ENCODE assay signal across 30 mouse cellular contexts in the genomic region with DNA sequence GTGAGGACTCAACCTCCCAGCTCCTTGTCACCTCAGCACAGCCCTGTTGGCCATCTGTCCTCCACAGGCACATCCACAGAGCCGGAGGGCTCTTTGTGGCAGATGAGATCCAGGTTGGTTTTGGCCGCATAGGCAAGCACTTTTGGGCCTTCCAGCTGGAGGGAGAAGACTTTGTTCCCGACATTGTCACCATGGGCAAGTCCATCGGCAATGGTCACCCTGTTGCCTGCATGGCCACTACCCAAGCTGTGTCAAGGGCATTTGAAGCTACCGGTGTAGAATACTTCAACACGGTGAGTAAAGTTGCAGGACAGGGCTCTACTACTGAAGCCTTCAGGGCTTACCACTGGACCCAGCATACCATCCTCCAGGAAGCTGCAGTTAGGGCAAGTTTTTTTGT. TPM values are rescaled to one million over a fixed set of nuclear protein-coding genes. Genes with fewer than 3 reads are reported as not detected.
DNase-seq lines count a peak whose midpoint lies in the region; ATAC-seq and TF ChIP-seq lines count a peak whose summit lies in the region.
"Had no signal": no experiment of that assay in that cellular context is flagged by ENCODE, and none has a peak within 500 bp of the region (broad histone marks: within the 10 kb centered on the region; RNA-seq: fewer than 3 reads in every experiment).

No protein-coding gene starts in this region.

- H3K9me3 ChIP-seq in heart, embryonic 12.5 days (replicated peaks) = 0 out of 2 replicates have a peak, but pooled peaks cover 4% of the 10 kb centered on the region
- H3K9me3 ChIP-seq in liver, postnatal 0 days (ENCODE audit: low read length) = no peaks in the 10 kb centered on the region
- H3K9me3 ChIP-seq in liver, embryonic 12.5 days (replicated peaks) = no peaks in the 10 kb centered on the region
- H3K9me3 ChIP-seq in MEL (replicated peaks; ENCODE audit: insufficient read depth, low read length) = no peaks in the 10 kb centered on the region
- no peaks in the 10 kb centered on the region for H3K9me3 ChIP-seq in stomach, postnatal 0 days (ENCODE audit: control insufficient read depth, low read length)
- H3K9me3 ChIP-seq: embryonic facial prominence, embryonic 13.5 days; heart, embryonic 15.5 days; hindbrain, embryonic 10.5 days had no signal

- no peak for TF ChIP-seq CTCF in liver, postnatal 0 days (IDR thresholded peaks at IDR 0.05; ENCODE audit: low read depth)
- no peak for TF ChIP-seq CTCF in MEL (IDR thresholded peaks at IDR 0.05 in 2 of 3, conservative IDR thresholded peaks at IDR 0.05 in 1 of 3; ENCODE audit: control insufficient read depth in 1 of 3, insufficient read depth in 1 of 3, low read depth in 2 of 3, low read length in 3 of 3, poor library complexity in 1 of 3, severe bottlenecking in 1 of 3)
- no peak for TF ChIP-seq CTCF in stomach, postnatal 0 days (IDR thresholded peaks at IDR 0.05; ENCODE audit: low read depth)

- H3K4me1 ChIP-seq in heart, embryonic 12.5 days (replicated peaks) = no peaks in the 10 kb centered on the region
- H3K4me1 ChIP-seq in liver, postnatal 0 days (ENCODE audit: insufficient read depth) = no peaks in the 10 kb centered on the region
- H3K4me1 ChIP-seq in liver, embryonic 12.5 days = peaks cover 9% of the 10 kb centered on the region; the same call in 1 of the 2 replicates
- peaks cover 2 to 3% of the 10 kb centered on the region in 2 experiments; a peak in 2 of 4 replicates for H3K4me1 ChIP-seq in MEL (ENCODE audit: control insufficient read depth in 1 of 2, insufficient read depth in 2 of 2, low read length in 2 of 2)
- no peaks in the 10 kb centered on the region for H3K4me1 ChIP-seq in stomach, postnatal 0 days (replicated peaks; ENCODE audit: control insufficient read depth, insufficient read depth)
- H3K4me1 ChIP-seq: embryonic facial prominence, embryonic 10.5 days; embryonic facial prominence, embryonic 13.5 days; hindbrain, embryonic 10.5 days had no signal

- H3K9ac ChIP-seq in heart, embryonic 12.5 days = no peak overlapping the region
- H3K9ac ChIP-seq in liver, postnatal 0 days (replicated peaks) = no peak overlapping the region
- H3K9ac ChIP-seq in liver, embryonic 12.5 days = no peak overlapping the region
- no peak overlapping the region for H3K9ac ChIP-seq in MEL (ENCODE audit: control insufficient read depth, low read depth, low read length, poor library complexity, severe bottlenecking)
- no peak overlapping the region for H3K9ac ChIP-seq in stomach, postnatal 0 days (ENCODE audit: low read length)
- H3K9ac ChIP-seq: embryonic facial prominence, embryonic 13.5 days; forebrain, postnatal 0 days; heart, embryonic 15.5 days; hindbrain, embryonic 14.5 days had no signal

- H3K27me3 ChIP-seq in heart, embryonic 12.5 days (replicated peaks) = no peaks in the 10 kb centered on the region
- H3K27me3 ChIP-seq in liver, postnatal 0 days (ENCODE audit: insufficient read depth, low read length) = no peaks in the 10 kb centered on the region
- no peaks in the 10 kb centered on the region for H3K27me3 ChIP-seq in liver, embryonic 12.5 days (replicated peaks)
- no peaks in the 10 kb centered on the region for H3K27me3 ChIP-seq in MEL (ENCODE audit: control insufficient read depth in 1 of 2, insufficient read depth in 2 of 2, low read length in 2 of 2)
- no peaks in the 10 kb centered on the region for H3K27me3 ChIP-seq in stomach, postnatal 0 days (ENCODE audit: control insufficient read depth, insufficient read depth, low read length)
- H3K27me3 ChIP-seq: embryonic facial prominence, embryonic 13.5 days; heart, embryonic 15.5 days; Patski had no signal

- no peak overlapping the region for H3K4me3 ChIP-seq in heart, embryonic 12.5 days
- no peak overlapping the region for H3K4me3 ChIP-seq in liver, postnatal 0 days (ENCODE audit: low read depth, low read length)
- H3K4me3 ChIP-seq in liver, embryonic 12.5 days = no peak overlapping the region
- no peak overlapping the region for H3K4me3 ChIP-seq in MEL (ENCODE audit: control insufficient read depth in 1 of 2, insufficient read depth in 1 of 2, low read depth in 2 of 2, low read length in 2 of 2)
- no peak overlapping the region for H3K4me3 ChIP-seq in stomach, postnatal 0 days (ENCODE audit: low read depth, low read length)
- H3K4me3 ChIP-seq: embryonic facial prominence, embryonic 10.5 days; embryonic facial prominence, embryonic 13.5 days; erythroblast, embryonic 14.5 days; gastrocnemius, adult 2 months; heart, adult 2 months; heart, embryonic 15.5 days; hindbrain, embryonic 10.5 days had no signal

- peaks cover 97% of the 10 kb centered on the region for H3K36me3 ChIP-seq in heart, embryonic 12.5 days
- H3K36me3 ChIP-seq in liver, postnatal 0 days (replicated peaks; ENCODE audit: insufficient read depth, low read length) = peaks cover 91% of the 10 kb centered on the region
- peaks cover 100% of the 10 kb centered on the region for H3K36me3 ChIP-seq in liver, embryonic 12.5 days
- peaks cover 25 to 50% of the 10 kb centered on the region in 2 experiments for H3K36me3 ChIP-seq in MEL (ENCODE audit: control insufficient read depth in 1 of 2, insufficient read depth in 2 of 2, low read length in 2 of 2)
- H3K36me3 ChIP-seq in stomach, postnatal 0 days (ENCODE audit: control insufficient read depth, insufficient read depth, low read length) = peaks cover 33% of the 10 kb centered on the region

- no peak for DNase-seq in heart, adult 18-20 months
- no peak for DNase-seq in liver, postnatal 0 days
- DNase-seq in MEL (ENCODE audit: low read depth, low spot score) = peak; percentile 36
- DNase-seq in stomach, postnatal 0 days (ENCODE audit: low spot score) = no peak
- DNase-seq in cerebellum, adult 9-10 months = no peak
- DNase-seq: adrenal gland, postnatal 14 days; cerebellum, adult 11 months; cerebellum, adult 2 months; cerebellum, postnatal 10 days; cerebellum, postnatal 36 days; embryo, embryonic 11 days; forebrain, postnatal 0 days; gastrocnemius, adult 2 months; gastrocnemius, postnatal 14 days; heart, adult 2 months; heart, postnatal 10 days; heart, postnatal 36 days; kidney, adult 18-20 months had no signal

- no peak for TF ChIP-seq RAD21 in MEL (IDR thresholded peaks at IDR 0.05; ENCODE audit: low read depth, low read length)

- no peak for TF ChIP-seq POLR2A in MEL (IDR thresholded peaks at IDR 0.05; ENCODE audit: control insufficient read depth in 1 of 2, insufficient read depth in 1 of 2, low read depth in 1 of 2, low read length in 2 of 2, poor library complexity in 1 of 2)

- TF ChIP-seq EP300 in liver, postnatal 0 days (IDR thresholded peaks at IDR 0.05; ENCODE audit: low read depth) = no peak
- no peak for TF ChIP-seq EP300 in MEL (IDR thresholded peaks at IDR 0.05; ENCODE audit: low read depth in 1 of 2, low read length in 2 of 2)
- no peak for TF ChIP-seq EP300 in stomach, postnatal 0 days (optimal IDR thresholded peaks at IDR 0.05)

- no peaks in the 10 kb centered on the region; the same call in 1 of the 2 replicates for H3K79me2 ChIP-seq in MEL (ENCODE audit: control insufficient read depth, insufficient read depth, low read length, poor library complexity)

- no peak overlapping the region for H3K4me2 ChIP-seq in heart, embryonic 12.5 days
- no peak overlapping the region for H3K4me2 ChIP-seq in liver, postnatal 0 days (ENCODE audit: low read depth, low read length)
- no peak overlapping the region for H3K4me2 ChIP-seq in liver, embryonic 12.5 days
- H3K4me2 ChIP-seq in stomach, postnatal 0 days (replicated peaks; ENCODE audit: low read depth) = no peak overlapping the region
- H3K4me2 ChIP-seq: embryonic facial prominence, embryonic 13.5 days; heart, embryonic 11.5 days; heart, embryonic 15.5 days; hindbrain, embryonic 14.5 days had no signal

- peak; percentile 17; the same call in 1 of the 2 replicates for ATAC-seq in heart, embryonic 12.5 days (ENCODE audit: insufficient number of reproducible peaks, low FRiP score)
- ATAC-seq in liver, postnatal 0 days = peak; percentile 7; the same call in 1 of the 2 replicates
- ATAC-seq in liver, embryonic 12.5 days = no peak
- 0 out of 2 replicates have a peak, but pooled peaks have one; percentile 24 for ATAC-seq in stomach, postnatal 0 days (ENCODE audit: low FRiP score, low TSS enrichment)
- ATAC-seq: CD4-positive, CD25-positive, alpha-beta regulatory T cell, adult 4 months; forebrain, embryonic 14.5 days; forebrain, postnatal 0 days; Patski had no signal

- 94% methylated on average over 6 of the region's 6 CpGs for WGBS in heart, embryonic 12.5 days
- WGBS in liver, postnatal 0 days (ENCODE audit: insufficient replicate concordance) = 86% methylated on average over 6 of the region's 6 CpGs
- 91% methylated on average over 6 of the region's 6 CpGs for WGBS in liver, embryonic 12.5 days (ENCODE audit: insufficient replicate concordance)
- 89% methylated on average over 6 of the region's 6 CpGs for WGBS in stomach, postnatal 0 days

- no peak overlapping the region for H3K27ac ChIP-seq in heart, embryonic 12.5 days (ENCODE audit: poor library complexity, severe bottlenecking)
- H3K27ac ChIP-seq in liver, postnatal 0 days (ENCODE audit: low read depth) = no peak overlapping the region
- H3K27ac ChIP-seq in liver, embryonic 12.5 days = no peak overlapping the region
- no peak overlapping the region for H3K27ac ChIP-seq in MEL (ENCODE audit: control insufficient read depth, low read depth, low read length)
- no peak overlapping the region for H3K27ac ChIP-seq in stomach, postnatal 0 days (replicated peaks)
- H3K27ac ChIP-seq: embryonic facial prominence, embryonic 10.5 days; embryonic facial prominence, embryonic 13.5 days; gastrocnemius, adult 2 months; heart, adult 2 months; heart, embryonic 15.5 days; hindbrain, embryonic 10.5 days; hindbrain, embryonic 14.5 days had no signal

RNA-seq across cellular contexts. Expression of a gene that starts 9.3 kb away (rescaled TPM):
- 15.1 and 16.9 TPM in 2 replicates for polyA plus RNA-seq in heart, embryonic 12.5 days (2016; fragmentation: Nextera tagmentation; extraction: Ambion mirVana)
- 1 to 10 TPM; 7.8 to 8.5 TPM for total RNA-seq in heart, adult 18-20 months (2021)
- polyA plus RNA-seq in liver, postnatal 0 days (2015; fragmentation: Nextera tagmentation; extraction: Ambion mirVana) = 14.5 TPM in 2 replicates
- polyA plus RNA-seq in liver, embryonic 12.5 days (2016; fragmentation: Nextera tagmentation; extraction: Ambion mirVana) = 20.1 and 22.2 TPM in 2 replicates
- 17.2 and 22.7 TPM in 2 replicates for total RNA-seq in MEL (2012; rRNA removed)
- 10 to 100 TPM in 1 of 2 experiments, not detected in 1; 23.0 TPM for polyA plus RNA-seq in MEL (2012; ENCODE audit: insufficient read depth in 1 of 2, insufficient read length in 2 of 2, low read depth in 1 of 2, low replicate concordance in 2 of 2, missing spikeins in 1 of 2)
- polyA plus RNA-seq in stomach, postnatal 0 days (2015; fragmentation: Nextera tagmentation; extraction: Ambion mirVana) = 13.3 and 14.0 TPM in 2 replicates

RNA-seq across cellular contexts. Expression of a gene that starts 12.8 kb away (rescaled TPM):
- 428 and 457 TPM in 2 replicates for polyA plus RNA-seq in heart, embryonic 12.5 days (2016; fragmentation: Nextera tagmentation; extraction: Ambion mirVana)
- total RNA-seq in heart, adult 18-20 months (2021) = 100 to 1,000 TPM; 132 to 133 TPM
- 114 and 130 TPM in 2 replicates for polyA plus RNA-seq in liver, postnatal 0 days (2015; fragmentation: Nextera tagmentation; extraction: Ambion mirVana)
- polyA plus RNA-seq in liver, embryonic 12.5 days (2016; fragmentation: Nextera tagmentation; extraction: Ambion mirVana) = 503 and 514 TPM in 2 replicates
- total RNA-seq in MEL (2012; rRNA removed) = 894 and 908 TPM in 2 replicates
- 1,000 to 10,000 TPM in 1 of 2 experiments, 100 to 1,000 TPM in 1; 184 to 1,104 TPM for polyA plus RNA-seq in MEL (2012; ENCODE audit: insufficient read depth in 1 of 2, insufficient read length in 2 of 2, low read depth in 1 of 2, low replicate concordance in 2 of 2, missing spikeins in 1 of 2)
- 204 and 215 TPM in 2 replicates for polyA plus RNA-seq in stomach, postnatal 0 days (2015; fragmentation: Nextera tagmentation; extraction: Ambion mirVana)

RNA-seq across cellular contexts. Expression of a gene that starts 25.7 kb away (rescaled TPM):
- polyA plus RNA-seq in heart, embryonic 12.5 days (2016; fragmentation: Nextera tagmentation; extraction: Ambion mirVana) = 89.6 and 91.9 TPM in 2 replicates
- total RNA-seq in heart, adult 18-20 months (2021) = 10 to 100 TPM; 21.8 to 23.6 TPM
- polyA plus RNA-seq in liver, postnatal 0 days (2015; fragmentation: Nextera tagmentation; extraction: Ambion mirVana) = 70.1 and 76.2 TPM in 2 replicates
- polyA plus RNA-seq in liver, embryonic 12.5 days (2016; fragmentation: Nextera tagmentation; extraction: Ambion mirVana) = 217 and 228 TPM in 2 replicates
- total RNA-seq in MEL (2012; rRNA removed) = 588 and 649 TPM in 2 replicates
- polyA plus RNA-seq in MEL (2012; ENCODE audit: insufficient read depth in 1 of 2, insufficient read length in 2 of 2, low read depth in 1 of 2, low replicate concordance in 2 of 2, missing spikeins in 1 of 2) = 1,000 to 10,000 TPM in 1 of 2 experiments, 100 to 1,000 TPM in 1; 739 to 6,489 TPM
- 134 and 144 TPM in 2 replicates for polyA plus RNA-seq in stomach, postnatal 0 days (2015; fragmentation: Nextera tagmentation; extraction: Ambion mirVana)

RNA-seq across cellular contexts. Expression of a gene that starts 41.8 kb away (rescaled TPM):
- 27.9 and 28.5 TPM in 2 replicates for polyA plus RNA-seq in heart, embryonic 12.5 days (2016; fragmentation: Nextera tagmentation; extraction: Ambion mirVana)
- 10 to 100 TPM; 15.7 to 16.4 TPM for total RNA-seq in heart, adult 18-20 months (2021)
- 13.0 and 16.0 TPM in 2 replicates for polyA plus RNA-seq in liver, postnatal 0 days (2015; fragmentation: Nextera tagmentation; extraction: Ambion mirVana)
- 30.4 and 34.4 TPM in 2 replicates for polyA plus RNA-seq in liver, embryonic 12.5 days (2016; fragmentation: Nextera tagmentation; extraction: Ambion mirVana)
- 52.5 and 55.1 TPM in 2 replicates for total RNA-seq in MEL (2012; rRNA removed)
- polyA plus RNA-seq in MEL (2012; ENCODE audit: insufficient read depth in 1 of 2, insufficient read length in 2 of 2, low read depth in 1 of 2, low replicate concordance in 2 of 2, missing spikeins in 1 of 2) = 10 to 100 TPM in 1 of 2 experiments, not detected in 1; 63.0 TPM
- polyA plus RNA-seq in stomach, postnatal 0 days (2015; fragmentation: Nextera tagmentation; extraction: Ambion mirVana) = 34.6 and 35.3 TPM in 2 replicates

RNA-seq across cellular contexts. Expression of a gene that starts 56.8 kb away (rescaled TPM):
- 7.8 and 8.4 TPM in 2 replicates for polyA plus RNA-seq in heart, embryonic 12.5 days (2016; fragmentation: Nextera tagmentation; extraction: Ambion mirVana)
- 10 to 100 TPM in 1 of 2 experiments, 1 to 10 TPM in 1; 9.4 to 11.4 TPM for total RNA-seq in heart, adult 18-20 months (2021)
- polyA plus RNA-seq in liver, postnatal 0 days (2015; fragmentation: Nextera tagmentation; extraction: Ambion mirVana) = 2.4 and 2.8 TPM in 2 replicates
- 4.9 and 5.3 TPM in 2 replicates for polyA plus RNA-seq in liver, embryonic 12.5 days (2016; fragmentation: Nextera tagmentation; extraction: Ambion mirVana)
- 6.9 and 7.1 TPM in 2 replicates for total RNA-seq in MEL (2012; rRNA removed)
- 10 to 100 TPM in 1 of 2 experiments, not detected in 1; 11.5 TPM for polyA plus RNA-seq in MEL (2012; ENCODE audit: insufficient read depth in 1 of 2, insufficient read length in 2 of 2, low read depth in 1 of 2, low replicate concordance in 2 of 2, missing spikeins in 1 of 2)
- 16.1 and 16.8 TPM in 2 replicates for polyA plus RNA-seq in stomach, postnatal 0 days (2015; fragmentation: Nextera tagmentation; extraction: Ambion mirVana)
